Mouse (Mus musculus): ENCODE measurements around the gene Vmn1r82.

Gene Vmn1r82

DNA sequence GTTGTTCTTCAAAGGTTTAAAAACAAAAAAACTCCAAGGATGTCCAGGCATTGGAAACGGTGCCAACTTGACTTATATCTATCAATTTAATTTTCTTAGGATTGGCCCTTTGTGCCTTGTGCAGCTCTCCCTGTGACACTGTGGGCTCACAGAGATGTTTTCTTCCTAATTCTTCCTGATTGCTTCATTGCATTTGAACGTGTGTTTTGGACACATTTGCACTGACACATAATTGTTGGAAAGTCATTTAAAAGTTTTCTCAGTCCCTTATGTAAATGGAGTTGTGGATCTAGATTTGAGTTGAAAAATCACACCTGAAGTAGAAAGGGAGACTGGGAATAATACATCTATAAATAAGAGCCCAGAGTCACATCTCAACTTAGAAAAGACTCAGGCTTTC is at the start of gene Vmn1r82:
TSS of gene Vmn1r82 (plus strand) at position 301 of the 400 bp plus-strand sequence.
- DNase-seq (ENCODE audit: low spot score in 2 of 2), result no peak

- no peak for DNase-seq (ENCODE audit: low spot score in 2 of 2)
Measured at GRCm38 (mm10) chr7:12268169-12268568, 32.1 kb upstream of the Vmn1r82 start, which contains the start of gene Vmn1r81. Gene Vmn1r81 (minus strand): TSS chr7:12268269.

DNA sequence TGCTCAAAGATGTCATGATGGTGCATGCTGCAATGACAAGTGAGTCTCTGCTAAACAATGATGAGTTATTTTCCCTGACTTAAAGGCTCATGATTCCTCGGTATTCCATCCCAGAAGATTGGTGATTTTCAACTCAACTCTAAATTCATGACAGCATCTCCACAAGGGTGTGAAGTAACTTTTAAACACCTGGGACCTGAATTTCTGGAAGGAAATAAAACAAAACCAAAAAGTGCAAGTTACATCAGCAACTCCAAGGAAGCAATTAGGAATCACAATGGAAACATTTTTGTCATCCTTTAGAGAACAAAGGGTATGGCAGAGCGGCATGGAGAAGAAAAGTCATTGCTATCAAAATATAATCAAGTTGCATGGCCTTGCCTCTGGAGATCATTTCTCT is 29.2 kb downstream of the Vmn1r82 start, which contains the start of gene Vmn1r83:
TSS of gene Vmn1r83 (minus strand) at position 101 of the 400 bp plus-strand sequence.
- no peak for DNase-seq (ENCODE audit: low spot score in 2 of 2)

All from frontal cortex, postnatal 10 days (tissue).